Mouse (Mus musculus) central nervous system, embryonic 18 days (tissue): ENCODE measurements around the gene Xpo4. TPM values are rescaled to one million over a fixed set of nuclear protein-coding genes. Genes with fewer than 3 reads are reported as not detected.

Source experiments
- polyA plus RNA-seq: library from polyadenylated mRNA; depleted of rRNA; stranded (reverse); fragments of >200 nt; gene quantifications from 2 replicates; pipeline ENCODE4 v1.2.3, GENCODE M21; 2012; rRNA removed

Gene Xpo4
- polyA plus RNA-seq: 7.9 and 8.7 TPM in 2 replicates

DNA sequence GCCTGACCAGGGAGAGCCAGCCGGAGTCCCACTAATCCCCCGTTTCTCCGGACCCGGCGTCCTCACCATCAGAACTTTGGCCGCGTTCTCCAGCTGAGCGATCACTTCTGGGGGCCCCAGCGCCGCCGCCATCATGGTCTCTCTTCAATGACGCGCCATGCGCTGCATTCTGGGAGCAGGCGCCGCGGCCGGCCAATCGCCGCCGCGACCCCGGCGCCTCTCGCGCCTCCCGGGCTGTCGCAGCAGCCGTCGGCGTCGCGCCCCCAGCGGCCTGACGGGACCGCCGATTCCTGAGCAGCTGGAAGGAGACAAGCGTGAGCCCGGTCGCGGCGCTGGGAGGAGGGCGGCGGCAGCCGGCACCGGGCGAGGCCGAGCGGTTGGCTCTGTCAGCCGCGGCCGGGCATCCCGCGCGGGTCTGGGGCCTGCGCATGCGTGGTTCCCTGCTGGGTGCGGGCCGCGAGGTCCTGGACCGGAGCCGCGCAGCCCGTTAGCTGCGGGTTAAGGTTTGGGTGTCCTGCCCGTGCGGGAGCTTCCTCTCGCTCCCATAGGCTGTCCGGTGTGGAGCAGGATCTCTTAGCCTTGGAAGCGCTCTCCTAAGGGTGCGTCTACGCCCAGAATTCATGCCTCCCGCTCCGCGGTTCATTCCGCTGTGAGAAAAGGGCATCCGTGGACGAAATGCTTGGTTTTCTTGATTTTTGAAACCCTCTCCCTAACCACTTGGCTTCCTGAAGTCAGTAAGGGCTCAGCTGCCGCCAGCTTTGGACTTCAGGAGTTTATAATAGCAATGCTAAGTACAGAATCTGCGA, at the start of gene Xpo4:
Xpo4 (minus strand) TSS at position 609 of the 806 bp plus-strand sequence.

DNA sequence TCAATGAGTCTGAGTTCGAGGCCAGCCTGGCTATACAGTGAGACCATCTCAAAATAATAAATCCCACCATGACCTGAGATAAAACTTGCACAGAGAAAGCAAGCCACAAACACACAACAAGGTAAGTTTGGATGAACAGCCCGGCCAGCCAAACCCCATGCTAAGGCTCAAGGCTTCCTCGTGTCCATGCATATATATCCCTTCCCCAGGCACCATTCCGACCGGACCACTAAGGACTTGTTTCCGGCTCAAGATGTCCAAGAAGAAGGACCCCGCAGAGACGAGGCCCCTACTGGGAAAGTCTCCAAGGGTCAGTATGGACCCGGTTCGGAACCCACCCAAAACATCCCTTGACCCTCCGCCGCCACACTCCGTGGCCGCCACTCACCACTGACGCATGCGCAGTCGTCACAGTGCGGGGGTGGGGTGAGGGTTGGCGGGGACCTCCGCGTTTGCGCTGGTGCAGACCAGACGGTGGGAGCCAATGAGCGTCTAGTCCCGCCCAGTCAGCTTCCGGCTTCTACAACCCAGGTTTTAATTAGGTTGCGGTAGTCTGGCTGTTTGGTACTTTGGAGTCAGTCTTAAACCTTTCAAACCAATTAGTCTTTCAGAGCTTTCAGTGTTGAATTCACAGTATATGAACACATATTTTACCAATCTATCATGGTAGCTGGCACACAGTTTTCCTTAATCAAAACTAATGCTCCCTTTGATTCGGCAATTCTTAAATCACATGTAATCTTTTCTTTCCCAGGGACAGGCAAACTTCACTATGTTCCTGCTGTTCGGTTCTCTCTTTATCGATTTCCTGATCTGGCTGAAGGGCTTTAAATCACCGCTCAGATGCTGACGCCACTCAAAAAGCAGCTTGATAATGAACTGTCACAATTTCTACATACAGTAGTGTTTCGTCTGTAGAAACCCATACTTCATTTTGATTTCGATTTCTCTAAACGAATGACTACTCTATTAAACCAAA, 93.8 kb downstream of the Xpo4 start, which contains the start of gene Eef1akmt1:
Eef1akmt1 (minus strand) TSS at position 458 of the 979 bp plus-strand sequence.

Other genes with a start within 250 kb of the Xpo4 start
- 24.3 and 27.5 TPM in 2 replicates for gene Ift88, start 241.4 kb downstream of the Xpo4 start, polyA plus RNA-seq
- 36.6 and 38.2 TPM in 2 replicates for gene Il17d, start 140.7 kb downstream of the Xpo4 start, polyA plus RNA-seq
- 52.2 and 52.5 TPM in 2 replicates for gene Eef1akmt1, start 93.8 kb downstream of the Xpo4 start, polyA plus RNA-seq
- gene Gm49361, start 80.7 kb upstream of the Xpo4 start, polyA plus RNA-seq: not detected in 2 replicates
- 6.7 and 7.9 TPM in 2 replicates for gene Lats2, start 93.0 kb upstream of the Xpo4 start, polyA plus RNA-seq
- gene Sap18, start 132.8 kb upstream of the Xpo4 start, polyA plus RNA-seq: 25.9 and 35.2 TPM in 2 replicates
- gene Ska3, start 160.8 kb upstream of the Xpo4 start, polyA plus RNA-seq: 3.3 and 3.9 TPM in 2 replicates
- 76.7 and 78.7 TPM in 2 replicates for gene Mrpl57, start 160.8 kb upstream of the Xpo4 start, polyA plus RNA-seq
- gene Zdhhc20, start 224.8 kb upstream of the Xpo4 start, polyA plus RNA-seq: 25.8 and 26.8 TPM in 2 replicates